Mouse (Mus musculus): ENCODE results near the gene Ptn. TPM values are rescaled to one million over a fixed set of nuclear protein-coding genes. Genes with fewer than 3 reads are reported as not detected.

Gene Ptn
- total RNA-seq (2014; fragmentation: Nextera tagmentation) (not detected in 2 replicates), total RNA-seq (2017) (1.8 TPM in 1 of 2 replicates, not detected in the other)

DNA sequence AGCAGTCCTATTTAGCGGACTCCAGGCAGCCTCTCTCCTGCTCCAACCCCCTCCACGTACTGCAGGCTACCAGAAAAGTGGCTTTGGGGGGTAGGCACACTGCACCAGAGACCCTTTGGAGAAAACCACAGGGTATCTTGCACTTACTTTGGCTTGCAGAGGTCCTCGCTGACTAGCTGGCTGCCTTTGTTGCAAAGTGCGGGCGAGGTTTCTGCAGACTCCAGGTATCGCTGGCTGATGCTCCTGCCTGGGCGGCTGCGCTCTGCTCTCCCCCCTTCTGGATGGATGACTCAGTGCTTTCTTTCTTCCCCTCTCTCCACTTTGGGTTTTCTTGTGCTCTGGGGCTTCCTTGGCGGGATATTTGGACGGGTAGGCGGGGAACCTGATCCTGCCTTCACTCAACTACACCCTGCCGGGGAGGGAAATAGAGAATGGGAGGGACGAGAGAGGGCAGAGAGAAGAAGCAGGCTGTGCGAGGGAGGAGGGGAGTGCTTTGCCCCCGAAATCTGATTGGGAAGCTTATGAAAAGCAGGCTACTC lies at the start of gene Ptn:
Gene Ptn (minus strand): TSS at position 474 of the 539 bp plus-strand sequence.
- ATAC-seq (replicated peaks; ENCODE audit: low FRiP score, low TSS enrichment, poor library complexity, severe bottlenecking) = no peak

DNA sequence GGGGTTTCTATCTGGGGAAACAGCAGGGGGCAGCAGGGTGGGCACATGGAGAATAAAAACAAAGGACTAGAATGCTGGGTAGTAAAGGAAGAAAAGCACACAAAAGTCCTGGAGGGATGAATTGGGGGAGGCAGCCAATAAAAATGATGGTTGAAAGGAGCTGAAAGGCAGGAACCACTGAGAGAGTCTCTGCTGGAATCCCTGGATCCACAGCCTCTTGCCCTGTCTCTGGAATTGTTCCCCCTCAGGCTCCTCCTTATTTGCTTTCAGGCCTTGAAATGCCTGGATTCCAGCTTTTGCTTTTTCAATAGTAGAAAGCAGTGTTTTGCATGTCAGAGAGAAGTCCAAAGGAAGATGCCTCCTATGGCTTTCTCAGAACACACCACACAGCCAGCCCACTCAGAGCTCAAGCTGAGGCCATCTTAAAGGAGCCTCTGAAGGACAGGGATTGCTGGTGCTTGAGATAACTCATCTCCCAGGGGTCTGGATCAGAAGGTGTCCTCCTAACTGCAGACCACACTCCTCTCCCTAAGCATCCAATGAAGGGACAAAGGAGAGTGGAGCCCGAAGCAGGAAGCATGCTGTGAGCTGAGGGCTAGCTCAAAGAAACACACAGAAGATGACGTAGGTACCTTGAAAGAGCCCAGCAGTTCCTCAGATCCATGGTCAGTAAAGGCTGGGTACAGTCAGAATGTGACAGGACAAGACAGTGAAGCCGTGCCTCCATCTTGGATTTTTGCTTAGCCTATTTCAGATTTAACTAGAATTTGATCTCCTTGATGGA lies 48.4 kb upstream of the Ptn start:
- no peak for ATAC-seq (replicated peaks; ENCODE audit: low FRiP score, low TSS enrichment, poor library complexity, severe bottlenecking)

DNA sequence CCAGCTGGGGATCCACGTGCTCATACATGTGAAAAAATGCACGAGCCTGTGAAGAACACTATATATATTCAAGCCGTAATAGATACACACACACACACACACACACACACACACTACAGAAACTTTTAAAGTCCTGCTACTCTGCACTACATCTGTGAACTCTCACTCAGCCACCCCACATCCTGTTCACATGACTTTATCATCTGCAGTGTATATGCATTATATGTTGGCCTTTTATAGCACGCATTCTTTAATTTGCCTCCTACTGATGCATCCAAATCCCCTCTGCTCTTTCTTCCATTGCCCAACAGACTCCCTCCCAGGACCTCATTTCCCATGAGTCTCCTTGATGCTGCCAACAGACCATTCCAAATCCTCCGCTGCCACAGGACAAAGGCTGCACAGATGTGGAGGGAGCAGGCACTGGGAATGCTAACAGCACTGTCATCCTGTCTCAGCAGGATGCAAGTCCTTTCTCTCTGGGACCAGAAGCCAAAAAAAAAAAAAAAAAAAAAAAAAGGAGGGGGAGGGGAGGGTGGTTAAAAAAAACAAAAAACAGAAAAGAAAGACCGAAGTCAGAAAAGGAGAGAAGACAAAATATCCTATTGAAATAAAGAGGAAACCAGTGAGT lies 47.7 kb upstream of the Ptn start:
- ATAC-seq (replicated peaks; ENCODE audit: low FRiP score, low TSS enrichment, poor library complexity, severe bottlenecking) = no peak

DNA sequence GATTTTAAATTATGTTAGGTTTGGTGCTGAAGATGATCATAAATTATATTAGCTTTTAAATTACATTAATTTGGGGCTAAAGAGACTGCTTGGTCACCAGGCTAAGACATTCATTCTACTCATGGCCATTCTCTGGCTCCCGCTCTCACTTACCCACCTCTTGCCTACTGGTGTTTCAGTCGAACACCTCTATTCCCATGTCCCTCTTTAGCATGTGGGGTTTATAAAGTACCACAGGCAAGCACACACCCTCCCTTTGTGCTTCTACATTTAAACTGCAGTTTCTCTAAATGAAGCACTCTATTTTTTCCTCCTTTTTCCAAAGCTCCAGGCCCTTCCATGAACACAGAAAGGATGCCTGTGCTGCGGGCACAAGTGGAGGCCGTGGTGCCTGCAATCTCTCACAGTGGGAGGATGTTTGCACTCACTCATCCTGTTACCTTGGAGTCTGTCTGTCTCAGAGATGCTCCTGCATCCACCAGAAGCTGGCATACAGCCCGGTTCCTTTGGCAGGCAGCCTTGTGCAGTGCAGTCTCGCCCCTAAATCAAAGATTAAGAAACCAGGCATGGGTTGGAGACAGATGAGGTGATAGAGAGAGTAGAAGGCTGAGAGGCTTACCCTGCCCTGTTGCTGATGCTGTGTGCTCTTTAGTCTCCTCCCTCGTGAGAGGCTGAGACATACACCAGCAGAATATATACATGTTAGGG lies 40.6 kb upstream of the Ptn start:
- ATAC-seq (replicated peaks; ENCODE audit: low FRiP score, low TSS enrichment, poor library complexity, severe bottlenecking) = no peak

DNA sequence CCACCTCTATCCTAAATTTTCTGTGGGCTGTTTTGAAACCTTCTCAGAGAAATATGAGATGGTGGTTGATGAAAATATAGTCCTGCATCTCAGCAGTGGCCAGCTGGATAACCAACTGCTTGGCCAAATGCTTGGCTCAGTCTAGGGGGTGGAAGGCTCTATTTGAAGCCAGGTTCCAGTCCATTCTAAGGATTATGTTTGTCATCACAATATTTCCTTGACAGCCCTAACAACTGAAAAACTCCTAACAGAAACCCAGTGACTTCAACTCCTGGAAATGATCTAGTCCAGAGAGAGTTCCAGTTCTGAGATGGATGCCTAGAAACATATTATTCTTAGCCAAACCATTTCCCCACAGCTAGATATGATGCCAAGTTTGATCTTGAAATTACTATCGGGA lies 35.3 kb upstream of the Ptn start:
- no peak for ATAC-seq (replicated peaks; ENCODE audit: low FRiP score, low TSS enrichment, poor library complexity, severe bottlenecking)

DNA sequence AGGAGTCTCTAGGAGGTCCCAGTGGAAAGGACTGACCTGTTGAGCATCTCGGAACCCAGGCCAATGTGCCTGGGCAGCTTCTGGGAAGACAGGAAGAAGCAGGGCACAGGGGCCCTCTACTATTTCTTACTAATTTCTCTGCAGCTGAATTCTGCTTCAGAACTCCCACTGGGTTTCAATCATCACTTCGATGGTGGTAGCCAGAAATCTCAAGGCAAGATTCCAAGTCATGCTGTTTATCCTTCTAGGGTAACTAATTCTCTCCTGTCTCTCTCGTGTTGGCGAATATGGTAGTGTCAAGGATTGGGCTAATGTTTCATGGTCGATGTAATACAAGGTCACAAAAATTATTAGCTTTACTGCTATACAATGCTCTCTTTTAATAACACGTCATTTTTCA lies 34.2 kb upstream of the Ptn start:
- ATAC-seq (replicated peaks; ENCODE audit: low FRiP score, low TSS enrichment, poor library complexity, severe bottlenecking) = no peak

GRCm38 (mm10) chr6:36843031-36843488 lies 33.0 kb upstream of the Ptn start:
- no peak for ATAC-seq (replicated peaks; ENCODE audit: low FRiP score, low TSS enrichment, poor library complexity, severe bottlenecking)

GRCm38 (mm10) chr6:36842101-36842922 lies 32.3 kb upstream of the Ptn start:
- no peak for ATAC-seq (replicated peaks; ENCODE audit: low FRiP score, low TSS enrichment, poor library complexity, severe bottlenecking)

DNA sequence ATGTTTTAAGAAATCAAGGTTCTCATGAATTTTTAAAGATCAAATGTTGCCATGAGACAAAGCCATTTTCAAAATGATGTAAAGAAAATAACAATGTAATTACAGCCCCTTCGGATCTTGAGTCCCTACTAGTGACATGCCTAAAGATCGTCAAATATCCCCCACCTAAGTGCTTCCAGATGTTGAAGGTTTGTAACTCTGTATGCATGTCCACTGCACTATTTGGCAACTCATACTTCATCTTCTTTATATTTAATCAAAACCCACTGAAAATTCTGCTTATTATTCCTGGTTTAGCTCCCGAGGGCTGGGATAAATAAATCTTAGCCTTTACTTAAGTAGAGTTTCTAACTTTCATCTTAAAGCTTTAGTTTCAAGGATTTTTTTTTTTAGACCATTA lies 31.7 kb upstream of the Ptn start:
- ATAC-seq (replicated peaks; ENCODE audit: low FRiP score, low TSS enrichment, poor library complexity, severe bottlenecking) = no peak

DNA sequence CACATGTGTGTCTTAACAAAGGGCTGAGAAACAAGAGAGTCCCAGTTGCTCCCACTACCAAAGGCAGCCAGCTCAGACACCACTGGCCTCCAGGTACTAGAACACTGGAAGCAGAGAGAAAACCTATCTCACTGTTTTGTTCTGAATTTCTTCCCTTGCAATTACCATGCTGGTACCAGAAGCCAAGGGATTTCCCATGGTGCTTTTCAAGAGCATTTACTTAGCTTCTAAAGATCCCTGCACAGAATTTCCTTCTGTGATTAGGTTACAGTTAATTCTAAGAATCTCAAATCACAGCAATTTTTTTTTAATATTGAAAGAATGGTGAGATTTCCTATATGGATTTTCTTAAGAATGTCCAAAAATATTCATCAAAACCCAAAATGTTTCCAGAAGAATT lies 31.2 kb upstream of the Ptn start:
- no peak for ATAC-seq (replicated peaks; ENCODE audit: low FRiP score, low TSS enrichment, poor library complexity, severe bottlenecking)

- no peak for ATAC-seq (replicated peaks; ENCODE audit: low FRiP score, low TSS enrichment, poor library complexity, severe bottlenecking)
Measured at GRCm38 (mm10) chr6:36838747-36839146, 28.7 kb upstream of the Ptn start.

DNA sequence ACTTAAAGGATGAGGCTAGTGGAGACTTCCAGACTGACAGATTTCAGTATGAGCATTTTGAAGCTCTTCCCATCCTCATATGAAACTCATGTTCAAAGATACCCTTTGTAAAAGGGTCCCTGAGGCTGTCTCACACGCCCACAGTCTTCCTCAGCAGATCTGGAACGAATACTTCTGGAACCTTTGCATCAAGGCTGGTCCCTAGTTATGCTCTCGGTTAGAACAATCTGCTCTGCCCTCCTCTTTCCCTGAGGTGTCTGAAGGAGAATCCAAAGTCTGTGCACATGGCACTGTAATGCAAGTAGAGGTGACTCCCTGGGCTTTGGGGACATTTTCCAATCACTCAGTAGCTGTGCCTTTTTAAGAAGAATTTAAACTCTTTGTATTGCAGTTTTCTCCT lies 25.3 kb upstream of the Ptn start:
- ATAC-seq (replicated peaks; ENCODE audit: low FRiP score, low TSS enrichment, poor library complexity, severe bottlenecking) = no peak

DNA sequence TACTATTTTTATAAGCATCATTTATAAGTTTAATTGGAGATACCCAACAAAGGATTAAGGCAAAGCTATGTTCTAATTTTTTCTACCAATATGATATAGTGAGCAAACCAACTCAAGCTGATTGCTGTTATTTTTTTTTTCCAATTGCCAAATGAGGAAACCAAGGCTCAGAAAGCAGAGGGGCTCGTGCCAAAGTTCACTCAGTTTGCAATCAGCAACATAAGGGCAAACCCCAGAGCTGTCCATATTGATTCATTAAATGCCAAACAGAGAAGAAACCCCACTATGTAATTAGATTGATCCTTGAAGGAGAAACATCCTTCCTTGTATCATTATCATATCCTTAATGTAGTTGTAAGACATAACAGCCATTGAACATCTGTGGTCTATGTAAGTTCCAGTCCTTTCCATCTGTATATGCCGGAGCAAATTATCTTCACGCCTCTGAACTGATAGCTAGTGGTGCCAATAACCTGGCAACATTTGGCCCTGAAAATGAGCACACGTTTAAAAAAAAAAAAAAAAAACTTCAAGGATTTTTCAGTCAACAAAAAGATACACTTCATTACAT lies 24.8 kb upstream of the Ptn start:
- no peak for ATAC-seq (replicated peaks; ENCODE audit: low FRiP score, low TSS enrichment, poor library complexity, severe bottlenecking)

- no peak for ATAC-seq (replicated peaks; ENCODE audit: low FRiP score, low TSS enrichment, poor library complexity, severe bottlenecking)
Measured at GRCm38 (mm10) chr6:36832681-36833080, 22.7 kb upstream of the Ptn start.

- ATAC-seq (replicated peaks; ENCODE audit: low FRiP score, low TSS enrichment, poor library complexity, severe bottlenecking) = no peak
Measured at GRCm38 (mm10) chr6:36832207-36832606, 22.2 kb upstream of the Ptn start.

- ATAC-seq (replicated peaks; ENCODE audit: low FRiP score, low TSS enrichment, poor library complexity, severe bottlenecking) = no peak
Measured at GRCm38 (mm10) chr6:36830371-36830925, 20.4 kb upstream of the Ptn start.

- no peak for ATAC-seq (replicated peaks; ENCODE audit: low FRiP score, low TSS enrichment, poor library complexity, severe bottlenecking)
Measured at GRCm38 (mm10) chr6:36819784-36820050, 9.7 kb upstream of the Ptn start.

DNA sequence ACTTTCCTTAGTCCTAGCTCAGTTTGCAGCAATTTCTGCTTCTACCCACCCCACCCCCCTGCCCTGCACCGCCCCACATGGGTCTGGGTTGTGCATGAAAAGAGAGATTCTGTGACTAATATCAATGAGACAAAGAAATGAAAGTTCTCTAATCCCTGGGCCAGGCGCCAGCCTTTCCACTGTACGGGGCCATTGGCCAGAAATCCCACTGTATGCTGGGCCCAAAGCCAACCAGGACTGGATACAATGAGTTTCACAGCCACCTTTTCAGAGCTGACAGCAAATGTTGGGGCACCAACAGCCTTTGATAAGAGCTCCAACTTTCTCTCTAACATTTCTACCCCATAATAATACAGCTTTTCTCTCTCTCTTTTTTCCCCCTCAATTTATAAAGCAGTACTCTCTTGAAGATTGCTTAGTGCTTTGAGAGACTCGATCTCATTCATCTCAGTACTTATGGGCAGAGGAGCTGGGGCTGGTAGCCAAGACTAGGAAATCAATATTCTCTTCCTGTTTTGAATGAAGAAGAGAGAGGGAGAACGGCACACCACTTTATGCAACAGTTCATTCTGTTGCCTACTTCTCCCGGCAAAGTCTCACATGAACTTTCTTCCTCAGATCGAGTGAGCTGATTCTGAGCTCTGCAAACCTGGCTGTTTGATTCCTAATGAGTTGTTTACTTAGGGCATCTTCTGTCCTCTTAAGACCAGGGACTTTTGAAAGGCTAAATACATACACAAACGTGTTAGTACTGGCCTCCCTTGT lies 9.2 kb upstream of the Ptn start:
- no peak for ATAC-seq (replicated peaks; ENCODE audit: low FRiP score, low TSS enrichment, poor library complexity, severe bottlenecking)

Data from megakaryocyte-erythroid progenitor cell, adult 5-6 weeks (primary cell).